24 mouse cellular contexts compared by ENCODE assay signal in genomic region chr5:101887989-101888388, GRCm38 (mm10).
DNase-seq lines count a peak whose midpoint lies in the region; ATAC-seq and TF ChIP-seq lines count a peak whose summit lies in the region.
"Had no signal": no experiment of that assay in that cellular context is flagged by ENCODE, and none has a peak within 500 bp of the region (broad histone marks: within the 10 kb centered on the region; RNA-seq: fewer than 3 reads in every experiment).

No protein-coding gene starts in this region.

- H3K4me3 ChIP-seq in testis, adult 2 months (ENCODE audit: control insufficient read depth, low read depth, low read length) = peak overlapping the region; percentile 60
- peak overlapping the region; percentile 65 to 76 for H3K4me3 ChIP-seq in ES-E14 (ENCODE audit: insufficient read depth in 1 of 2, low read depth in 1 of 2, low read length in 2 of 2, poor library complexity in 1 of 2, severe bottlenecking in 1 of 2)
- H3K4me3 ChIP-seq in forebrain, embryonic 11.5 days (ENCODE audit: low read depth, low read length) = no peak overlapping the region
- H3K4me3 ChIP-seq in forebrain, embryonic 13.5 days = no peak overlapping the region
- H3K4me3 ChIP-seq: forebrain, embryonic 10.5 days; forebrain, embryonic 15.5 days; heart, adult 2 months; heart, embryonic 10.5 days; heart, embryonic 13.5 days; hindbrain, embryonic 12.5 days; hindbrain, embryonic 15.5 days had no signal

- H3K27me3 ChIP-seq in testis, adult 2 months (ENCODE audit: control insufficient read depth, insufficient read depth, low read length) = no peaks in the 10 kb centered on the region
- H3K27me3 ChIP-seq in forebrain, embryonic 11.5 days (ENCODE audit: control insufficient read depth, insufficient read depth, low read length) = no peaks in the 10 kb centered on the region
- H3K27me3 ChIP-seq in forebrain, embryonic 13.5 days = no peaks in the 10 kb centered on the region
- H3K27me3 ChIP-seq: CH12.LX; forebrain, embryonic 15.5 days; heart, embryonic 13.5 days; hindbrain, embryonic 12.5 days; hindbrain, embryonic 15.5 days had no signal

- ATAC-seq in forebrain, embryonic 11.5 days (replicated peaks; ENCODE audit: low FRiP score) = no peak
- ATAC-seq in forebrain, embryonic 13.5 days = no peak
- ATAC-seq: forebrain, embryonic 15.5 days; intestine, postnatal 0 days had no signal

- WGBS in forebrain, embryonic 11.5 days = 96% methylated on average over 19 of the region's 19 CpGs
- WGBS in forebrain, embryonic 13.5 days = 95% methylated on average over 19 of the region's 19 CpGs

- in situ Hi-C loops in ES-E14 (cut with MboI; ENCODE audit: low sequenced_read_pairs in 2 of 2, unreplicated experiment in 2 of 2) = no loop called here

- H3K36me3 ChIP-seq in testis, adult 2 months (ENCODE audit: control insufficient read depth, insufficient read depth, low read length) = peaks cover 2% of the 10 kb centered on the region; the same call in 1 of the 2 replicates
- H3K36me3 ChIP-seq in ES-E14 (ENCODE audit: control insufficient read depth, insufficient read depth, low read length, poor library complexity, severe bottlenecking) = peaks cover 26% of the 10 kb centered on the region
- H3K36me3 ChIP-seq in forebrain, embryonic 11.5 days (ENCODE audit: control insufficient read depth, insufficient read depth, low read length) = peaks cover 18% of the 10 kb centered on the region
- peaks cover 95% of the 10 kb centered on the region for H3K36me3 ChIP-seq in forebrain, embryonic 13.5 days (ENCODE audit: poor library complexity, severe bottlenecking)

- H3K9ac ChIP-seq in ES-E14 (ENCODE audit: insufficient read depth, low read depth, low read length, poor library complexity, severe bottlenecking) = peak overlapping the region; percentile 74
- no peak overlapping the region for H3K9ac ChIP-seq in forebrain, embryonic 11.5 days (ENCODE audit: low read length)
- no peak overlapping the region for H3K9ac ChIP-seq in forebrain, embryonic 13.5 days
- H3K9ac ChIP-seq: forebrain, embryonic 15.5 days; heart, embryonic 13.5 days; hindbrain, embryonic 12.5 days; hindbrain, embryonic 15.5 days had no signal

- H3K9me3 ChIP-seq in ES-E14 (ENCODE audit: control insufficient read depth, insufficient read depth, low read depth, low read length) = no peaks in the 10 kb centered on the region
- no peaks in the 10 kb centered on the region for H3K9me3 ChIP-seq in forebrain, embryonic 11.5 days (ENCODE audit: control insufficient read depth, low read length)
- H3K9me3 ChIP-seq in forebrain, embryonic 13.5 days (replicated peaks) = no peaks in the 10 kb centered on the region
- H3K9me3 ChIP-seq: forebrain, embryonic 10.5 days; forebrain, embryonic 15.5 days; heart, embryonic 10.5 days; heart, embryonic 13.5 days; hindbrain, embryonic 12.5 days; hindbrain, embryonic 15.5 days had no signal

- peak; percentile 63; the same call in 1 of the 2 replicates for TF ChIP-seq POLR2A in testis, adult 2 months (IDR thresholded peaks at IDR 0.05; ENCODE audit: control insufficient read depth, low read depth, low read length)

- H3K27ac ChIP-seq in testis, adult 2 months (ENCODE audit: control insufficient read depth, insufficient read depth, low read depth, low read length) = peak overlapping the region; percentile 61
- 0 out of 2 replicates have a peak overlapping the region, but pooled peaks have one; percentile 8 for H3K27ac ChIP-seq in ES-E14 (ENCODE audit: insufficient read depth, low read depth, low read length, poor library complexity, severe bottlenecking)
- no peak overlapping the region for H3K27ac ChIP-seq in forebrain, embryonic 11.5 days (ENCODE audit: low read depth, low read length)
- H3K27ac ChIP-seq in forebrain, embryonic 13.5 days = no peak overlapping the region
- H3K27ac ChIP-seq: forebrain, embryonic 10.5 days; forebrain, embryonic 15.5 days; heart, adult 2 months; heart, embryonic 10.5 days; heart, embryonic 13.5 days; hindbrain, embryonic 12.5 days; hindbrain, embryonic 15.5 days had no signal

- no peak for DNase-seq in testis, postnatal 14 days (ENCODE audit: low spot score)
- peak; percentile 47 for DNase-seq in ES-E14 (ENCODE audit: low read depth, low spot score)
- peak; percentile 85 for DNase-seq in ZHBTc4 (ENCODE audit: low read depth, low spot score)
- DNase-seq in forebrain, embryonic 11.5 days (ENCODE audit: low spot score) = no peak
- DNase-seq: adrenal gland, adult 2 months; adrenal gland, postnatal 14 days; B cell, adult 2 months; cerebellum, adult 11-12 months; cerebellum, adult 8-10 months; cerebellum, postnatal 10 days; gastrocnemius, postnatal 25 days; heart, adult 2 months; heart, postnatal 14 days; kidney, adult 2 months had no signal

- no peak for TF ChIP-seq CTCF in testis, adult 2 months (IDR thresholded peaks at IDR 0.05; ENCODE audit: control insufficient read depth, insufficient read depth, insufficient replicate concordance, low read depth, low read length)

- H3K4me2 ChIP-seq in forebrain, embryonic 11.5 days (ENCODE audit: low read depth, low read length, severe bottlenecking) = no peak overlapping the region
- H3K4me2 ChIP-seq in forebrain, embryonic 13.5 days = no peak overlapping the region
- H3K4me2 ChIP-seq: forebrain, embryonic 15.5 days; heart, embryonic 13.5 days; hindbrain, embryonic 12.5 days; hindbrain, embryonic 15.5 days had no signal

- H3K4me1 ChIP-seq in testis, adult 2 months (ENCODE audit: control insufficient read depth, insufficient read depth, low read length) = no peaks in the 10 kb centered on the region
- peaks cover 3 to 4% of the 10 kb centered on the region in 2 experiments; a peak in 3 of 4 replicates for H3K4me1 ChIP-seq in ES-E14 (ENCODE audit: control insufficient read depth in 2 of 2, insufficient read depth in 2 of 2, low read length in 2 of 2, poor library complexity in 1 of 2)
- H3K4me1 ChIP-seq in forebrain, embryonic 11.5 days (replicated peaks; ENCODE audit: control insufficient read depth, insufficient read depth, low read length) = no peaks in the 10 kb centered on the region
- H3K4me1 ChIP-seq in forebrain, embryonic 13.5 days = no peaks in the 10 kb centered on the region
- H3K4me1 ChIP-seq: forebrain, embryonic 10.5 days; forebrain, embryonic 15.5 days; heart, embryonic 10.5 days; hindbrain, embryonic 12.5 days; hindbrain, embryonic 15.5 days had no signal

TF ChIP-seq in ES-E14, 5 proteins besides CTCF, POLR2A, EP300 and RAD21:
- 0 out of 2 replicates have a peak, but pooled peaks have one; percentile 21 for TF ChIP-seq HCFC1 (IDR thresholded peaks at IDR 0.05; ENCODE audit: borderline replicate concordance, insufficient read depth, low read length)
- TF ChIP-seq MAFK (IDR thresholded peaks at IDR 0.05; ENCODE audit: insufficient read depth, low read depth, low read length) = no peak

Comparison
In these comparisons a context has a peak if more than half of its experiments do, and no peak if none do; other contexts are left out.
1. H3K27ac ChIP-seq: peak in testis, adult 2 months (single experiment) and ES-E14 (single experiment); none in forebrain, embryonic 11.5 days (single experiment) and forebrain, embryonic 13.5 days (single experiment).
2. H3K4me3 ChIP-seq: peak in testis, adult 2 months (single experiment) and ES-E14 (2 of 2); none in forebrain, embryonic 11.5 days (single experiment) and forebrain, embryonic 13.5 days (single experiment).
3. DNase-seq: peak in ES-E14 (single experiment) and ZHBTc4 (single experiment); none in testis, postnatal 14 days (single experiment) and forebrain, embryonic 11.5 days (single experiment).